Mouse (Mus musculus): ENCODE results near the gene Srrm4.

Srrm4 gene

DNA sequence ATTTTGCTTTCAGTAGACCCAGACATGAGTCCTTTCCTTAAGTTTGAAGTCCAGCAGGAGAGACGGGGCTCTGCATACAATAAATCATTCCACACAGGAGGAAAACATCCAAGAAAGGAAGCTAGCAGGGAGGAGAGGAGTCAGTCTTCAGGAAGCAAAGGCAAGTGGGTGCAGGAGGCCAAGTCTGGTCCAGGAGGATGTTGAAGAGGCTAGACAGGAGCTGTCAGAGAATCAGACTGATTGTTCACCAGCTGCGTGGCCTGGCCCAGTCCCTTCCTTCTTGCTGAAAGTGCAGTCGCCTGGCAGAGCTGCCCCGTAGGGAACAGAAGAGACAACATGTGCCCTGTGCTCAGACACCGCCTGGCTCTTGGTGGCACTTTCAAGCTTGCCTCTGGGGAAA, 100.8 kb downstream of the Srrm4 start:
- no peak for DNase-seq (ENCODE audit: low read depth)

DNA sequence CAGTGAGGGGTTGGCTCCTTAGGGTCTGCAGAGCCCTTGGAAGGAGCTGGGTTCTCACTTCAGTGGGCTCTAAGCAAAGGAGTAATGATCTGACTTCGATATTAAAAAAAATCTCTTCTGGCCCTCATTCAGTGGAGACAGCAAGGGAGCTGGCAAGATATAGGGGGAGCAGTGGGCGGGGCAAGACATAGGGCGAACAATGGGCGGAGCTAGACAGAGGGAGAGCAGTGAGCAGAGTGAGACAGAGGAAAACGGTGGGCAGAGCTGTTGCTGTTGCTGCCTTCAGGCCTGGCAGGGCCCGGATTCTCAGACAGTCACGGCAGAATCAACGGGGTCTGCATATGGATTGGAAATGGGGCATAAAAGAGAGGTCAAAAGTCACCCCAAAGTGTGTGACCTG, 102.0 kb downstream of the Srrm4 start:
- DNase-seq (ENCODE audit: low read depth) = no peak

DNA sequence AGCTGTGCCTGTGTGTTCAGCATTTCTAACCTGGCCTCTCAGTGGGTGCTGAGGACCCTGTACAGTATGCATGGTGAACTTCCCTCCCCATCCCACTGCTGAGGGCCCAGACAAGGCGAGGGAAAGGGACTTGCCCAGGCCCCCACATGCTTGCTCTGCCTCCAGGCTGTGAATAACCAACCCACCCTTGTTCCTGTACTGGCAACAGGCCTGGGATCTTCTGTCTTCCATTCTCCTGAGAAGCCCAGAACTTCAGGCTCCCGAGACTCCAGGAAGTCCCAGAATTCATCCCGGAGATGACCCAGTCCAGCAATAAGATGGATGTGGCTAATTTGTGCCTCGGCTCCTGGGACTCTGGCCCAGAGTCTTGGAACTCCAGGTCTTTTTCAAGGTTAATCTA, 105.5 kb downstream of the Srrm4 start:
- no peak for DNase-seq (ENCODE audit: low read depth)

DNA sequence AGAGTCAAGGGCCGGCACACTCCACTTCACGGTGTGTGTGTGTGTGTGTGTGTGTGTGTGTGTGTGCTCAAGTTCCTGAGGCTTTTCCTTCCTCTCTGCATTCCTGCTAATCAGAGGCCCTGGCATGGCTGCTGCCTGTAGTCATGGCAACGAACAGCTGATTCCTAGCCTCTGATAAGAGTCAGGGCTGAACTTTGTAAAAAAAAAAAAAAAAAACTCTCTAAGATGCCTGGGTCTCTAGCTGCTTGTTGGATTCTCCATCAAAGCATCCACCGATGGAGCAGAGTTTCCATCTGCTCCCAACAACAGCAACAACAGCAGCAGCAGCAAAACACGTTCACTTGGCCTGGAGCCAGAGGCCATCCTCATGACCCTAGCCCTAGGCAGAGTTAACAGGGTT, 106.5 kb downstream of the Srrm4 start:
- no peak for DNase-seq (ENCODE audit: low read depth)

DNA sequence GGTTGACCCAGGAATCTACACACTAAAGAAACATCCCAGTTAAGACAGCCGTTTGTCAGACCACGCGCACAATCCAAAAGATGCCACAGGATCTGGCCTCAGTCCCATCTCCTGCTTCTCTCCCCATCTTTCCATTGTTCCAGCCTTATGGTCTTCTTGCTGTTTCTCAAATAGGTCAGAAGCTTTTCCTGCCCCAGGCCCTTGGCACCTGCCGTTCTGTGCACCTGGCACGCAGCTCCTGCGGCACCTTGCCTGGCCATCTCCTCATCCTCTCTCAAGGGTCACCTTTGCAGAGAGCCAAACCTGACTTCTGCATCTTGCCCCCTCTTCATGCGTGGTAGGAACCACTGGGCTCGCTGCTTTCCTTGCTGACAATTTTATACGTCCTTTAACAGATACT, 107.4 kb downstream of the Srrm4 start:
- no peak for DNase-seq (ENCODE audit: low read depth)

DNA sequence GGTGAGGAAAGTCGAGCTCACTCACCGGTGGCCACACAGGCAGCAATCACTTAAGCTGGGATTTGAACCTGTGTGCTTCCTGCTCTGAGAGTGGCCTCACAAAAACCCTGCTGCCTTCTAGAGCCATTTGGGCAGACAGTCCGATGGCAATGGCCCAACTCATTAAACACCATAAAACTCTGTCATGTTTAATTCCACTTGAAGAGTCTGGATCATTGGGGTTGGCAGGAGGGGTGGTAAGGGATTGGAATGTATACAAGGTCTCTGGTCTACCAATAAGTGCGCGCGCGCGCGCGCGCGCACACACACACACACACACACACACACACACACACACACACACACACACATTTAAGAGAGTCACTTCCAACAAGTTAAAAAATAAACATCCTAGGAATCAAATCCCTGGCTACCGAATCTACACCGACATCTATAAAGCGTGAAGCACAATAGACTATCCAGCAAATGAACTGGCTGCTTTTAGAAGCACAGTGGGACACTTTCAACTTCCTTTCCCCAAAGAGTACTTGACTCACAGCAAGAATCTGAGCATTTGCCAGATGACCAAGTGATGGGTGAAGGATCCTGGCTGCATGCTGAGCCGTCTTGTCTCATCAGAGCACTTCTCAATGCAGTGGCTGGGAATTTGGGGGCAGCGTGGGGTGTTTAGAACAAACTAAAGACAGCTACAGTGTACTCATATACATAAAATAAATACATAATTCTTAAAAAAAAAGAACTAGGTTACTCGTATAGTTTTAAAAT, 112.8 kb downstream of the Srrm4 start:
- no peak for DNase-seq (ENCODE audit: low read depth)

DNA sequence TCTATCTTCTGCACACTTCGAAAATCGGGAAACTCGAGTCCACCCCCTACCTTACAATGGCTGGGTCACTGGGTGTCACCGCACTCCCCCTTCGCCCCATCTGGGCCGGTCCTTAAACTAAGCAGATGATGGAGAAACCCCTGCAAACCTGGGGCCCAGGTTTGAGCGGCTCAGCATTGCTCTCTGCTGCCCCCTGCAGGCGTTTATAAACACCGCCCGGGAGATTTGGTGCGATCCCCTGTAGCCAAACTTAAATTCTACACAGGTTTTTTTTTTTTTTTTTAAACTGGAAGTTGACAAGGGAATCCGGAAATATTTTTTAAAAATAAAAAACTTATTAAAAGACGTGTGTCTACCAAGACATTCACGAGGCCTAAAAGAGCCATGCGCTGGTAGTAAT, 115.6 kb downstream of the Srrm4 start:
- DNase-seq (ENCODE audit: low read depth) = no peak

DNA sequence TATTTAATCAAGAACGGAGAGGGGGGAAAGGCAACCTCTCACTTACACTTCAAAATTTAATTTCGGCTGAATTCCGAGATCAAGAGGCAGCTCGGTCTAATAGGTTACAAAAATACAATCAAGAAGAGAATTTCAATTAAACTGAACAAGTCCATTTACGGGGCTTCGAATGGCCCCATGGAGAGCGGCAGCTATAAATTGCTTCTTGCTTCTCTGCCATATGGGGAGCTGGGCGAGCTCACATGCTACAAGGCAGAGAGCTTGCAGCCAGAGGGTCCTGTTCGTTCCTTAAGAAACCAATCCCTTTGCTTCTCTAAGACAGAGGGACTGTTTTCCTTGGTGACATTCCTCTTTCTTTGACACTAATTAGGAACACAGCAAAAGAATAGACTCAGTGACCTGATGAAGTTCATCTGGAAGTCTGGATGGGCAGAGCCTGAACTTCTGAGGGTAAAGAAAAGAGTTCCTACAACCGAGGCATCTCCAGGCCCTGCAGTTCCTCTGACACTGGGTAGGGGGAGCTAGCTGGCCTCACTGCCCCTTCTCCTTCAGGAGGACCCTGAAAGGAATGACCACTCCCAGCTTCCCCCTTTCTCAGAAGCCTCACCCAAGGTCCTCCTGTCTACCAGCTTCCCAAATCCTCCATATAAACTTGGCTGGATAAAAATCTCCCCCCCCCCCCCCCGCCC, 130.1 kb downstream of the Srrm4 start:
- DNase-seq (ENCODE audit: low read depth) = no peak

DNA sequence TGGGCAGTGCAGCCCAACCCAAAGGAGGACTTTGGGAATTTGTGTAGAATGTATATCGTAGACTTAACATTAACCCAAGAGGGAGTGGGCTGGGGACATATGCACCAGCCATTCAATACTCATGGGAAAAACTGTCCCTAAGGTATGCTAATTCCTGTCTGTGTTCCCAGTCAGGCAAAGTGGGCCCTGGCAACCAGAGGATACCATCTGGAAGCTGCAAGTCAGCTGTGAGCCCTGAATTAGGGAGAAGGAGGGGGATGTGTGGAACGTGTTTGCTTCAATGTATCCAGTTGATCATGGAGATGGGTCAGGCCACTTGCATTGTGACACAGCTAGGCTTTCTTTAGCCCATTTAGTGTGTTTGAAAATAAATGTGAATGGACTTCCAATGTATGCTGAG, 131.6 kb downstream of the Srrm4 start:
- no peak for DNase-seq (ENCODE audit: low read depth)

DNA sequence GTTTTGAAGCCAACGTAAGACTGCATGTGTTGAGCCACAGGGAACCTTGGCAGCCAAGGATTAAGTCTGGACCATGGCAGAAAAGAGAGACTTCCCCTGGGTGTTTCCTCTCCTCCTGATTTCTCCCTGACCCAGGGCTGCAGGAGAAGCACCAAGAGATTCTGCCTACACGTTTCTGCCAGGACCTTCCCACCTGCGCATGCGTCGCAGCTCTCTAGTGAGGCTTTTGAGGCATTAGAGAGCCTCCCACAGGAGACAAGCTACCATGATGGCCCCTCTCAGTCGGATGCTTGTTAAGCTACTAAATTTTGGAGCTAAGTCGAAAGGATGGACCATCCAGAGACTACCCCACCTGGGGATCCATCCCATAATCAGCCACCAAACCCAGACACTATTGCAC, 133.8 kb downstream of the Srrm4 start:
- DNase-seq (ENCODE audit: low read depth) = no peak

DNA sequence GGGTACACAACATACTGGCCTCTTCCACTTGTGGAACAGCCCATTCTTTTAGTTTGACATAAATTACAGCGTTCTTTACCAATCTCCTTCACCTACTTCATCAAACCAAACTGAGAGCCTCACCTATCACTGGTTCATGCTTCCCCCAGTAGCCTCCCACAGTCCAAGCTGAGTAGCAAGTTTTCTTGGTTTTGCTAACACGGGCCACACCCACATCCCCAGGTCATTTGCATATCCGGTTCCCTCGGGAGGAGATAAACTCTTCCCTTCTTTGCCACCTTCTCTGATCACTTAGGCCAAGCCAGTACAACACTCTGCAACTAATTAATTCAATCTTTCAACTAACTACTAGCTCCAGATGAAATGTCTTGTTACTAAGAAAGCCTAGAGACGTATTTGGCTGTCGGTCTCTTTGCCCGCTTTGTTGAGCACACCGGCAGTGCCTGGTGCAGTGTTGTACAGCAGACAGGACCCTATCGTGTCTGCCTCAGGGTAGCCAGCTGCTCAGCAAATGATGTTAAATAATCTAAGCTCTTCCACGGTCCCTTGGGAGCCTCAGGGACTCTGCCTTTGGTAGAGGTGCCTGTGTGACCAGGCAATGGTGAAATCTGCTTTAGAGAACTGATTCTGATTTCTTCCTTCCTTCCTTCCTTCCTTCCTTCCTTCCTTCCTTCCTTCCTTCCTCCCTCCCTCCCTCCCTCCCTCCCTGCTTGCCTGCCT, 134.7 kb downstream of the Srrm4 start:
- no peak for DNase-seq (ENCODE audit: low read depth)

DNA sequence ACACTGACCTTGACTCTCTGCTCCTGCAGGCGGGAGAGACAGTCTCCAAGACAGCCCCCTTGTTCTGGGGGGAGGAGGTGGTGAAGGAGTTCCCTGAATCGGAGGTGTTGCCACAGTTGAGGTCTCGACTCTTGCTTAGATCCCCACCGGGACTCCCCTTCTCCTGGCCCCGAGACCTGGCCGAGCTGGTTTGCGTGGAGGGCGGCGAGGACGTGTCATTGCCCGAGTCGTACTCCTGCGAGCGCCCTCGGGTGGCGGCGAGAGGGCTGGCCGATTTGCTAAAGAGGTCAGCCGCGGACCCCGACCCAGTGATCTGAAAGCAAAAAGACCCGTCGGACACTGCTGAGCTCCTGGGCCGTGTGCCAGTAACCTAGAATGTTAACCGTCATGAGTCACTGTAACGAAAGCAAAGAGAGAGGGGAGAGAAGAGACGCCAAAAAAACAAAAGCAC, 138.2 kb downstream of the Srrm4 start:
- no peak for DNase-seq (ENCODE audit: low read depth)

DNA sequence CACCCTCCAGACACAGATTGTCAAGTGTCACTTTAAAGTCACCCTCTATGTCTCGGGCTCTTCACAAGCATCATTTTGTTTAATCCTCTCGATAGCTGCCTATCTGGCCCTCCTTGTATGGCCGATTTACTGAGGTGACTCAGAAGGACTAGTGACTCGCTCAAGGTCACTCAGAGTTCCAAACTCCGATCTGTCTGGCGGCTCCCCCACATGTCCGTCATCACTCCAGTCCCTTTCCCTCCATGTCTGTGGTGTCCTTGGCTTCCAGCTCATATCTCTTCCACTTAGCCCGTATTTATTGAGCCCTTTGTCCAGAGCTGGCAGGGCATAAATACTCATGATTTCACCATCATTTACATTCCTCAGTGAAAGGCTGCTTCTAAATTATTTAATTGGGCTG, 140.7 kb downstream of the Srrm4 start:
- no peak for DNase-seq (ENCODE audit: low read depth)

DNA sequence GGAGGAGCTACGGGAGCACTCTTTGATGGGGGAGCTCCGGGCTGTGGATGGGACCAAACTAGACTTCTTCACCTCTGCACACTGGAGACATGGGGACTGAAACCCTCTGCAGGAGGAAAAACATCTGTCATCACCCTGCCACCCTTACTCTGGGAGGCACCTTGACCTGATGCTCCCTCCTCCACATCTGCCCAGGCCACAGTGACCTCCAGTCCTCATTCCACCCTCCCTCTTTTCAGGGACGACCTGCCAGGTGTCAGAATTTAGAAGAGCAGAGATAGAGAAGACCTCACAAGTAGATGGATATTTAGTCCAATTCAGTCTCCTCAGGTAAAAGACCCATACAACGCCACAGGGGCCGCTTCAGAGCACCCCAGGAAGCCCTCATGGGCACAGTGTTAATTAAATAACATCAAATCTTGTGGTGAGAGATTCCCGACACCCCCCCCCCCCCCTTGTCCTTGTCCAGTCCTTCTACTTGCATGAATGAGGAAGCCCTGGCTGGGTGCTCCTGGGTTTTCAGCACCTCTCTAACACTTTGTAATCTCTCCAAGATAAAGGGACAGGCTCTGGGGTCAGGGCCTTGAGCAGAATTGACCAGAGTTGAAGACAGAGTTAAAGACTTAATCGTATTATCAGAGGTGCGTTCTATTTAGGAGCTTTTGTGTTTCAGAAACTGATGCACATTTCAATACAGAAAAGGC, 141.9 kb downstream of the Srrm4 start:
- DNase-seq (ENCODE audit: low read depth) = no peak

DNA sequence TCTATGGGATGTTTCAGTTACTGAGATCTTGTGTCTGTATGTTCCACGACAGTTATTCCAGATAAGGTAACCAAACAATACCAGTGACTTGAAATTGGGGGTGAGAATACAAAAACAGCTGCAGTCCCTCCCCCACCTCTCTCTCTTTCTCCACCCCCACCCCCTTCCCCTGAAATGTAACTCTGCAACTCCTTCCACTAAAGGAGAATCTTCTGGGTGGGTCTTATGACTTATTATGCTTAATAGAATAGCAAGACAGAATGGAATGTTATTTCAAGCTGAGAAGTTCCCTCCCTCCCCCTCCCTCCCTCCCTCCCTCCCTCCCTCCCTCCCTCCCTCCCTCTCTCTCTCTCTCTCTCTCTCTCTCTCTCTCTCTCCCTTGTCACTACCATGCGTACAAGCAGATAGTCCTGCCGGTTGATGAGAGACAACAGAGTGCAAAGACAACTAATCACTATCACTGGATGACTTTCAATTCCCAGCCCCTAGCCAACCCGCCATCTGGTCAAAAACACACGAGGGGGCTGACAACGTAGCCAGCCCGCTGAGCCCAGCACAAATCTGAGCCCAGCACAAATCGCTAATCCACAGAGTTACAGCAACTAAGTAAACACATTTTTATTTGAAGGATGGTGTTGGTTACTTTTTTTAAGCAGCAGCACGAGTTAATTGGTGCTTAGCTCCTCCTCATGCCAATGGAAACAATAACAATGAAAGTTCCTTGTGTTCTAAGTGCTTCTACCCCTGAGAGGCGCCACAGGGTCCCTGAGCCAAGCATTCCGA, 143.0 kb downstream of the Srrm4 start:
- DNase-seq (ENCODE audit: low read depth) = no peak

DNA sequence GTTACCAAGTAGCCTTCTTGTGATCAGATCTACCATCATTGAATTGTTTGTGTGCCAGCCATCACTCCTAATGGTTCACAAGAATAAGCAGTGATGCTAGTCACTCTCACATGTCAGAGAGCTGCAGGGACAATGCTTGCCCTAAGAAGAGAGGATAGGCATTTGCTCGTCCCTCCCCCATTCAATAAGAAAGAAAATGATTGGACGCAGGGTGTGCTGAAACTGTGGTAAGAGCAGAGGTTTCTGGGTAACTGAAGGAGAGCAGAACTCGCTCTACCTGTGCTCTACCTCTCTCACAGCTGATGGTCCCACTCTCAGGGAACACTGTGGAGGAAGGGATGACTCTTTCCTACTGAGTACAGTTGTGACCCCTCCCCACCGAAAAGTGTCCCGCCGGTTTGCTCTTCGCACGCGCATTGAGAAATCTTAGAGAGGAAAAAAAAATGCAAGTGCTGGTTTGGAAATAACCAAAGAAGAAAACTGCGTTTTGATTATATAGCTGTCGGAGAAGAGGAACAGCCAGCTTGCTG, 143.7 kb downstream of the Srrm4 start:
- no peak for DNase-seq (ENCODE audit: low read depth)

DNA sequence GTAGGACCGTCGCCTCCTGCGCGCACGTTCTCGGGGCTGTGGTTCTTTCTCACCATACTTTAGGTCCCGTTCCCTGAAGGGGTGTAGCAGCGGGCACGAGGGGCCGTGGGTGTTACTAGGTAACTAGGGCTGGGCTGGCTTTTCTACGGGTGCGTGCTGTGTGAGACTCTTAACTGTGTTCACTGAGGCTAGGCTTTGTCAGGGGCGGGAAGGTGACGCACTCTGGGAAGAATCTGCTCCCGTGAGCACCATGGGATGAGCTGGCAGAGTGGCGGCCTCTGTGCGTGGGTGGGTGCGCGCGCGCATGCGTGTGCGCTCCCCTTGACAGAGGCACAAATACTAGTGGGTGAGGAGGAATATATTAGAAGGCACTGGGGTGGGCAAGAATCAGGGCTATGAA, 145.1 kb downstream of the Srrm4 start:
- DNase-seq (ENCODE audit: low read depth) = no peak

DNA sequence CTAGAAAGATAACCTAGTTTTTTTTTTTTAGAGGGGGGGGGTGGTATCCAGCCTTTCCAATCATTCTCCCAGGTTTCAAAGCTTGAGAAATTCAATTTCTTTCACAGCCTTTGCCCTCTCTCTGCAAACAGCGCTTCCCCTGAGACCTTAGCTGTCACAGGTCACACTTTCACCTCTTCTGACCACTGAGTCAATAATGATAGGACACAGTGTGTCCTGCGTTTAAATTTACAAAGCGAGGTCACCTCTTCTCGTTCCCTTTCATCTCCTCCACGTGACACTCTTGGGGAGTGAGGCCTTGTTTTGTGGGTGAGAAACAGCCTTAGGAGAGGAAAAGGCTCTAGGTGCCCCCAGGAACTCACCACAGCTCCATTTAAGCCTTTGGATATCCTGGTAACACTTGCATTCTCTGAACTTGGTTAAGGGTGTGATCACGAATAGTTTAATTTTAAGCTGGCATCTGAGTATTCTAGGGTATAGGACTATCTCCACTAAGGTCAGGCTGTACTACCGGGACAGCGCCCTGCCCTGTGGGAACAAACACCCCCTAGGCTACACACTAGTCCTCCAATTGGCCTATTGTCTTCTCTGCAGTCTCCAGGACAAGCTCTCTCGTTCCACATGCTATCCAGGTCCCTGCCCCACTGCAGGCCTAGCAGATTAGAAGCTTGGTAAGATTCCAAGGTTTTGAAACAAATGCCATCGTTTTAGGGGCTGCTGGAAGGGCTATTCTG, 145.8 kb downstream of the Srrm4 start:
- no peak for DNase-seq (ENCODE audit: low read depth)

DNA sequence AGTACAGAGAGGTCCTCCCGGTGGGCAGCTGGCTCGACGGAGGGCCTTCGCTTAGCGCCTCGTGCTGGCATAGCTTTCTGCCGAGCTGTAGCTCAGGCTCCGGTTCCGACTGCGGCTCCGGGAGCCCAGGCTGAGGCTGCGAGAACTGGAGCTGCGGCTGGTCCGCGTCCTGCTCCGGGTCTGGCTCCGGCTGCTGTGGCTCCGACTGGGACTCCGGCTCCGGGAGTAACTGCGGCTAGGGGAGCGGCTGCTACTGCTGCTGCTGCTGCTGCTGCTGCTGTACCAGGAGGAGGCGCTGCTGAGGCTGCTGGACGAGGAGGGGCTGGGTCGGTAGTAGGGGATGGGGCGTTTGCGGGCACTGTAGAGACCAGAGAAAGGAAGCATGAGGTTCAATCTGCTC, 147.1 kb downstream of the Srrm4 start:
- no peak for DNase-seq (ENCODE audit: low read depth)

DNA sequence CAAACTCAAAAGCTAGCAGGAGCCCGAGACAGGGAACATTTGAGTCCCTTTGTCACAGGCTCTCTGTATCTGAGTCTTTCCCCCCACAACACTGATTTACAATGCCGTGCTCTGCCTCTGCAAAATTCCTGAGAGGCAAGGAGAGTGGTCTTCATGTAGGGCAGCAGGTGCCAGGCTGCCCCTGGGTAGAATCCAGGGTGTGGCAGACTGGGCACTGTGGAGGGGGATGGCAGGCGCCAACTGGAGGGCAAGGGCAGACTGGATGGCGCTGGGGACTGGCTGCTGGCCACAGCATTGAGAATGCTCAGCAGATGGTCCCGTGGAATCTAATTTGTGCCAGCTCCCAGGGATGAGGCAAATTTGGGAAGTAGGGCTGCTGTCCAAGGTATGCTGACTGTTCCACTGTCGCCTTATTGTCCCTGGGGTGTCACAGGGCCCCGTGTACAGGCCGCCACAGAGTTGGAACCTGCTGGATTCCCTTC, 148.1 kb downstream of the Srrm4 start:
- DNase-seq (ENCODE audit: low read depth) = no peak

Measured in fibroblast of lung, adult 2 months (primary cell).